Mouse (Mus musculus) C2C12 (cell line): ENCODE results near the gene Foxn4. TPM values are rescaled to one million over a fixed set of nuclear protein-coding genes. Genes with fewer than 3 reads are reported as not detected.

Source experiments
- H3K27me3 ChIP-seq: one replicate; pipeline ENCODE4 v1.6.1; 2011; ENCODE audit not compliant: control insufficient read depth, insufficient read depth, insufficient read length
- H3K36me3 ChIP-seq: one replicate; pipeline ENCODE4 v1.6.1; 2011; ENCODE audit not compliant: control insufficient read depth, insufficient read depth
- H3K4me3 ChIP-seq: one replicate; pipeline ENCODE4 v1.5.1; 2011; ENCODE audit warnings: mild to moderate bottlenecking, control low read depth; ENCODE audit not compliant: poor library complexity, insufficient read depth, severe bottlenecking
- H3K79me2 ChIP-seq: one replicate; pipeline ENCODE4 v1.6.1; 2011; ENCODE audit not compliant: control insufficient read depth, insufficient read depth
- H3K79me3 ChIP-seq: one replicate; pipeline ENCODE4 v1.6.1; 2011; ENCODE audit warnings: low read depth, control low read depth
- H3ac ChIP-seq: one replicate; pipeline ENCODE3; 2011; ENCODE audit warnings: low read depth; ENCODE audit not compliant: control insufficient read depth, insufficient read length
- CEBPB ChIP-seq: IDR thresholded peaks from one replicate; pipeline ENCODE4 v1.6.1; 2011; ENCODE audit warnings: low read depth, mild to moderate bottlenecking, control low read depth, moderate library complexity
- CTCF ChIP-seq: IDR thresholded peaks from one replicate; pipeline ENCODE4 v1.5.1; 2011; ENCODE audit not compliant: control insufficient read depth, insufficient read depth, insufficient read length
- FOSL1 ChIP-seq: IDR thresholded peaks from one replicate; pipeline ENCODE4 v1.8.0; 2011; ENCODE audit warnings: mild to moderate bottlenecking, low read length; ENCODE audit not compliant: poor library complexity, insufficient read depth, severe bottlenecking
- MAX ChIP-seq: IDR thresholded peaks from one replicate; pipeline ENCODE4 v1.6.1; 2011; ENCODE audit warnings: mild to moderate bottlenecking, control low read depth
- MYOD1 ChIP-seq: IDR thresholded peaks from one replicate; pipeline ENCODE4 v1.6.1; 2011; ENCODE audit warnings: low read depth; ENCODE audit not compliant: control insufficient read depth, insufficient read length
- MYOG ChIP-seq: IDR thresholded peaks from one replicate; pipeline ENCODE4 v1.6.1; 2011; ENCODE audit not compliant: control insufficient read depth, insufficient read length; ENCODE audit errors: extremely low read depth
- USF1 ChIP-seq: IDR thresholded peaks from one replicate; pipeline ENCODE4 v1.6.1; 2011; ENCODE audit warnings: low read depth, mild to moderate bottlenecking, control low read depth, moderate library complexity
- polyA plus RNA-seq: library from polyadenylated mRNA; unstranded; fragments of >200 nt; fragmentation: generic; extraction: Trizol; gene quantifications from one replicate; pipeline ENCODE4 v1.2.1, GENCODE M21; 2012; ENCODE audit warnings: missing spikeins

The Foxn4 gene
- polyA plus RNA-seq, 1 experiment = not detected

GRCm38 (mm10) chr5:114288874-114289273, 15.3 kb upstream of the Foxn4 start, which contains the start of gene Myo1h:
Gene Myo1h, plus strand, starts transcription at chr5:114289166.
- Histone ChIP-seq H3ac (no peak within 1 kb of the TSS), H3K36me3 (no peaks in the 10 kb centered on the region), H3K27me3 (peaks cover 66% of the 10 kb centered on the region), H3K79me3 (no peaks in the 10 kb centered on the region), H3K4me3 (no peak within 1 kb of the TSS), H3K79me2 (no peaks in the 10 kb centered on the region)
- TF ChIP-seq MAX (no peak), MYOG (no peak), CTCF (no peak), USF1 (no peak), FOSL1 (no peak), CEBPB (no peak), MYOD1 (no peak)

GRCm38 (mm10) chr5:114288396-114288795, 14.8 kb upstream of the Foxn4 start:
- Histone ChIP-seq H3K27me3 (peaks cover 66% of the 10 kb centered on the region), H3K36me3 (no peaks in the 10 kb centered on the region)
- no peak for TF ChIP-seq USF1
- TF ChIP-seq FOSL1 = no peak
- no peak for TF ChIP-seq MYOG
- TF ChIP-seq CTCF = no peak
- no peak for TF ChIP-seq CEBPB
- no peak for TF ChIP-seq MYOD1
- no peak for TF ChIP-seq MAX

GRCm38 (mm10) chr5:114286872-114287571, 13.4 kb upstream of the Foxn4 start:
- Histone ChIP-seq H3K79me3 (no peaks in the 10 kb centered on the region), H3K36me3 (no peaks in the 10 kb centered on the region), H3ac (no peak overlapping the region), H3K4me3 (no peak overlapping the region), H3K79me2 (no peaks in the 10 kb centered on the region), H3K27me3 (peaks cover 71% of the 10 kb centered on the region)
- TF ChIP-seq MYOG (no peak), CTCF (no peak), MYOD1 (no peak), USF1 (no peak), FOSL1 (no peak), MAX (no peak), CEBPB (no peak)

More at GRCm38 (mm10) chr5:114288396-114288795, 14.8 kb upstream of the Foxn4 start:
- Histone ChIP-seq H3K79me2 (no peaks in the 10 kb centered on the region), H3K4me3 (no peak overlapping the region), H3ac (no peak overlapping the region), H3K79me3 (no peaks in the 10 kb centered on the region)

- H3K27me3 ChIP-seq = peaks cover 72% of the 10 kb centered on the region
- H3K79me3 ChIP-seq = no peaks in the 10 kb centered on the region
- no peak overlapping the region for H3ac ChIP-seq
- no peaks in the 10 kb centered on the region for H3K36me3 ChIP-seq
- H3K4me3 ChIP-seq = no peak overlapping the region
- H3K79me2 ChIP-seq = no peaks in the 10 kb centered on the region
- TF ChIP-seq MYOG = no peak
Measured at GRCm38 (mm10) chr5:114286102-114286501, 12.5 kb upstream of the Foxn4 start.

- TF ChIP-seq MYOG = no peak
- TF ChIP-seq FOSL1 = no peak
- TF ChIP-seq MYOD1 = no peak
- TF ChIP-seq CEBPB = no peak
- no peak for TF ChIP-seq MAX
- no peak for TF ChIP-seq USF1
- TF ChIP-seq CTCF = no peak
- no peaks in the 10 kb centered on the region for H3K79me2 ChIP-seq
- no peak overlapping the region for H3K4me3 ChIP-seq
- peaks cover 69% of the 10 kb centered on the region for H3K27me3 ChIP-seq
- no peak overlapping the region for H3ac ChIP-seq
- no peaks in the 10 kb centered on the region for H3K79me3 ChIP-seq
- no peaks in the 10 kb centered on the region for H3K36me3 ChIP-seq
Measured at GRCm38 (mm10) chr5:114285398-114285700, 11.7 kb upstream of the Foxn4 start.

- H3K79me3 ChIP-seq = no peaks in the 10 kb centered on the region
- TF ChIP-seq USF1 (no peak), CTCF (no peak), MYOD1 (no peak), FOSL1 (no peak), CEBPB (no peak), MAX (no peak), MYOG (no peak)
- no peak overlapping the region for H3K4me3 ChIP-seq
- no peaks in the 10 kb centered on the region for H3K79me2 ChIP-seq
- H3K36me3 ChIP-seq = no peaks in the 10 kb centered on the region
- H3K27me3 ChIP-seq = peaks cover 64% of the 10 kb centered on the region
- no peak overlapping the region for H3ac ChIP-seq
Measured at GRCm38 (mm10) chr5:114284604-114285397, 11.2 kb upstream of the Foxn4 start.
